Mouse (Mus musculus) CH12F3 (cell line): ENCODE measurements around the gene Steap3.

Experiments
- in situ Hi-C: fragments of 300-500 bp; cut with MboI; formaldehyde crosslinking; loops from 2 replicates; pipeline ENCODE4 v1.14.3; 2020; ENCODE audit warnings: low sequenced_read_pairs

Steap3 gene

GRCm38 (mm10) chr1:120162616-120163015 is 109.9 kb downstream of the Steap3 start:
- in situ Hi-C loops, result no loop called here

- in situ Hi-C loops, result no loop called here
Measured at GRCm38 (mm10) chr1:120161502-120161901, 111.0 kb downstream of the Steap3 start.

- in situ Hi-C loops, result no loop called here
Measured at GRCm38 (mm10) chr1:120158474-120159127, 113.9 kb downstream of the Steap3 start.

GRCm38 (mm10) chr1:120155325-120155724 is 117.2 kb downstream of the Steap3 start:
- in situ Hi-C loops, result no loop called here

- in situ Hi-C loops, result no loop called here
Measured at GRCm38 (mm10) chr1:120154232-120154631, 118.3 kb downstream of the Steap3 start.

GRCm38 (mm10) chr1:120146994-120147393 is 125.5 kb downstream of the Steap3 start:
- in situ Hi-C loops, result loop anchor here (10.0 kb wide), 1 partner anchor 122 kb away; no protein-coding TSS in a partner anchor

GRCm38 (mm10) chr1:120145527-120146216 is 126.8 kb downstream of the Steap3 start:
- in situ Hi-C loops, result loop anchor here (10.0 kb wide), 1 partner anchor 121 kb away; no protein-coding TSS in a partner anchor

- in situ Hi-C loops, result loop anchor here (10.0 kb wide), 1 partner anchor 118 kb away; no protein-coding TSS in a partner anchor
Measured at GRCm38 (mm10) chr1:120142551-120142950, 130.0 kb downstream of the Steap3 start.
